Mouse (Mus musculus) thymus, postnatal 25 days (tissue): ENCODE results near the gene Ccdc9.

ENCODE experiments used
- DNase-seq: peaks from one replicate; pipeline ENCODE4 v3.0.0; 2022

The Ccdc9 gene

GRCm38 (mm10) chr7:16286026-16286961 lies at the start of gene Ccdc9:
Ccdc9 (minus strand) TSS chr7:16286795.
- DNase-seq = peak; percentile 99

GRCm38 (mm10) chr7:16329146-16329545 lies 42.6 kb upstream of the Ccdc9 start:
- no peak for DNase-seq

GRCm38 (mm10) chr7:16326607-16326971 lies 40.0 kb upstream of the Ccdc9 start:
- DNase-seq = no peak

- peak; percentile 60 for DNase-seq
Observed at GRCm38 (mm10) chr7:16325920-16326606, 39.5 kb upstream of the Ccdc9 start.

- DNase-seq = no peak
Observed at GRCm38 (mm10) chr7:16324661-16325060, 38.1 kb upstream of the Ccdc9 start.

- DNase-seq = no peak
Observed at GRCm38 (mm10) chr7:16320479-16320878, 33.9 kb upstream of the Ccdc9 start.

GRCm38 (mm10) chr7:16319216-16319615 lies 32.6 kb upstream of the Ccdc9 start:
- DNase-seq = no peak

- DNase-seq = no peak
Observed at GRCm38 (mm10) chr7:16317094-16317493, 30.5 kb upstream of the Ccdc9 start.

GRCm38 (mm10) chr7:16315222-16315759 lies 28.7 kb upstream of the Ccdc9 start:
- DNase-seq = no peak

GRCm38 (mm10) chr7:16314221-16314775 lies 27.7 kb upstream of the Ccdc9 start:
- no peak for DNase-seq

- peak; percentile 65 for DNase-seq
Observed at GRCm38 (mm10) chr7:16313481-16314220, 27.1 kb upstream of the Ccdc9 start.

- peak; percentile 44 for DNase-seq
Observed at GRCm38 (mm10) chr7:16312672-16313311, 26.2 kb upstream of the Ccdc9 start.

- DNase-seq = peak; percentile 16
Observed at GRCm38 (mm10) chr7:16312011-16312671, 25.5 kb upstream of the Ccdc9 start.

- peak; percentile 17 for DNase-seq
Observed at GRCm38 (mm10) chr7:16311453-16312004, 24.9 kb upstream of the Ccdc9 start.

GRCm38 (mm10) chr7:16310521-16311452 lies 24.2 kb upstream of the Ccdc9 start:
- peak; percentile 58 for DNase-seq

GRCm38 (mm10) chr7:16310020-16310520 lies 23.5 kb upstream of the Ccdc9 start:
- peak; percentile 94 for DNase-seq

- DNase-seq = peak; percentile 95
Observed at GRCm38 (mm10) chr7:16309318-16310019, 22.9 kb upstream of the Ccdc9 start.

- DNase-seq = no peak
Observed at GRCm38 (mm10) chr7:16308555-16309317, 22.1 kb upstream of the Ccdc9 start.
